Mouse (Mus musculus) brain, adult 2 months (tissue): ENCODE results near the gene Prss22.
"Not testable (repeated sequence)": the region's sequence is repeated elsewhere in the genome, so short reads cannot be mapped to it uniquely, and the experiment has no call there.

ENCODE experiments used
- DNase-seq: peaks from one replicate; pipeline ENCODE4 v3.0.0; 2011; ENCODE audit warnings: low read depth, low spot score

Gene Prss22

GRCm38 (mm10) chr17:23995421-23995820, 2.5 kb downstream of the Prss22 start:
- peak; percentile 45 for DNase-seq

DNA sequence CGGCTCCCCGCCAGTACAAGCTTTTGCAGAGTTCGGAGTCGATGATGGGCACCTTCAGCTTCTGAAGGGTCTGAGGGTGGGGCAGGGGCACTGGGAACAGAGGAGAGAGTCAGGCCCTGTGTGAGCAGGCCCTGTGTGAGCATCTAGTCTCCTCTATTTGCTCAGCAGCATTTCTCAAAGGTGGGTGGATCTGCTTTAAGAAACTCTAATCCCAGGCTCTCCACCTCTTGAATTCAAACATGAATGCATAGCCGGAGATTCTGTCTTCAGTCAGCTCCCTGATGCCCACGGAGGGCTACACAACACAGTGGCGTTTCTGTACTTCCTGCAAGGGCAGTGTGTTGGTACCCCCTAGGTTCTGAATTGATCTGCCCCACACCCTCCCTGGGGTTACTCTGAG, 3.2 kb downstream of the Prss22 start:
- DNase-seq = peak; percentile 49

DNA sequence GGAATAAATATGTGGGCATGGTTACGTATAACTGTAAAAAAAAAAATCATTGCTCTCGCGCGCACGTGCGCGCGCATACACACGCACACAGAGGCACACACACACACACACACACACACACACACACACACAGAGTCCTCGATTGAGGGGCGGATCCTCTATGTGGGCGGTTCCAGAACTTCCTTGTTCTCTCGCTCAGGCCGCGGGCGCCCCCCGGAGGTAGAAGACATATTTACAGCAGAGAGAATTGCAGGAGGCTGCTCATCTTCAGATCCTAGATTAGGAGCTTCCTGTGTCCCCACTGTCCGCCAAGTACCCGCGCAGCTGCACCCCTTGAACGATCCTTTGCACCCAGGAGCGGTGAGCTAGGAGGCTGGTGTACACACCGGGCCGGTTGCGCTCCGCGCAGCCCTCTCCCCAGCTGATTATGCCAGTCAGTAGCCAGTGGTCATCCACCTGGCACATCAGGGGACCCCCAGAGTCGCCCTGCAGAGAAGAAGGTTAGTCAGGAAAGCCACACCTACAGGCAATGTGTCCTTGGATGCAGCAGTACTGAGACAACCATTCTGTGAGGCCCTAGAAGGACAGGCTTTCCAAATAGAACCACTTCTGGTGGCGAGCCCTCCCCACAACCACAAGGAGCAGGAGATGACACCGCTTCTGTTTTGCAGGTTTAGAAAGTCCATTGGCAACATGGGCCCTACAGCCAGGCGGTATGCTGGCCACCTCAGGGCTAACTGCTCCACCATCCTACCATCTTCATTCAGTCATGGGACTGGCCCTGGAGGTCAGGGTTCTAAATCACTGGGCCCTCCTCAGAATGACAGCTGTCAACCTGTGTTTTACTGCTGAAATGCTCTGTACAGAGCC, 4.1 kb downstream of the Prss22 start:
- DNase-seq = peak; percentile 94

GRCm38 (mm10) chr17:23992789-23993553, 4.9 kb downstream of the Prss22 start:
- no peak for DNase-seq

DNA sequence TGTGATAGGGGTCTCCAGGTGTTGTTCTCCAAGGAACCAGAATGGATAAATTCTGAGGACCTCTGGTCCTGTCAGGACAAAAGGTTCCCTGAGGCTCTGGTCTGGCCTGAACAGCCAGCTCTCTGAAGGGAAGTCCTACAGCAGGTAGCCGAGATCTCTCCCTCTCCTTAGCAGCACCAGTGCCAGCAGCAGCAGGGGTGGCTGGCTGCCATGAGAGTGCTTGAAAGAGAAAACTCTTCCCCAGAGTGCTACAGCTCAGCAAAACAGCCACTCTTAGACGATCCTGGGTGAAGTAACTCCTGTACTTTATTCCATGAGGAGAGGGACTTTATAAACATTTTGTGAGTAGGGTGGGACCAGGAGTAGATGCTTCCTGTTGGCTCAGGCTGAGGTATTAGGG, 8.1 kb downstream of the Prss22 start:
- peak; percentile 35 for DNase-seq

GRCm38 (mm10) chr17:23984989-23985388, 12.9 kb downstream of the Prss22 start:
- no peak for DNase-seq

DNA sequence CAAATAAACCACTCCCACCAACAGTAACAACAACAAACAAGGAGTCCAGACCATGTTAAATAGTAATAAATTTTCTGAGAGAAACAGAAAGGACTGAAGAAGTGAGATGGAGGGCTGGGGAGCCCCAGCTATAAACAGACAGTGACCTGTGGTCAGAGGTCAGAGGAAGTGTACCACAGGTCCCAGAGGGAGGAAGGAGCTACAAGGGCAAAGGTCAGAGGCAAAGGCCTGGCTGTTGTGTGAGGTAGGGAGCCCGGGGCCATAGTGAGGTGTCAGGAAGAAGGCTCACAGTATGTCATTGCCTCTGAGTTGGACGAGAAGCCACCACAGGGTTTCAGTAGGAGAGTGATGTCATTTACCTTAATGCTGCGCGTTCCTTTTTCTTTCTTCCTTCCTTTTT, 15.0 kb downstream of the Prss22 start:
- no peak for DNase-seq

DNA sequence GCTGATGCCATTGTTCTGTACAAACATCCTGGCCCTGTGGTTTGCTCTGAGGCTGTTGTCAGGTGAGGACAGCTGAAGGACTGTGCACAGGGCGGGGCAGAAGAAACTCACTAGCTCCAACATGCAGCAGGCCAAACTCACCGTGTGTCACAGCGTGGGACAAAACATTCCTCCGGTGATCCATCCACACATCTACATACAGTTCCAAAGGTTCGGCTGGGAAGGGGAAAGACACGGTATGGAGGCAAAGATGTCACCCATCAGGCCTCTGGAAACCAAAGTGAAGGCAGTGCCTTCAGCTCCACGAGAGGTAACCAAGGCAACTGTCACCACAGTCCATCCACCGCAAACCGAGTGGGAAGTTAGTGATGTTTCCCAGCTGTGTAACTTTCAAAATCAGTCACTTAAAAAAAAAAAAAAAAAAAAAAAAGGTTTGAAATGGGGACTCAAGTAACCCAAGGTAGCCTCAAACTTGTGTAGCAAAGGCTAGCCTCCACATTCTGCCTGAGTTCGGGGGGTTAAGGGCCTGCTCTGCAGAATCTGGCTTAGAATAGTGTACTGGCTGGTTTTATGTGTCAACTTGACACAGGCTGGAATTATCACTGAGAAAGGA, 17.5 kb downstream of the Prss22 start, which contains the start of gene Prss30:
TSS of gene Prss30 (minus strand) at position 270 of the 613 bp plus-strand sequence.
- DNase-seq = peak; percentile 29

GRCm38 (mm10) chr17:23979471-23979870, 18.4 kb downstream of the Prss22 start:
- DNase-seq = peak; percentile 34

GRCm38 (mm10) chr17:23976665-23977064, 21.2 kb downstream of the Prss22 start:
- no peak for DNase-seq

- peak; percentile 25 for DNase-seq
These were observed 26.6 kb downstream of the Prss22 start for GRCm38 (mm10) chr17:23971315-23971714.

DNA sequence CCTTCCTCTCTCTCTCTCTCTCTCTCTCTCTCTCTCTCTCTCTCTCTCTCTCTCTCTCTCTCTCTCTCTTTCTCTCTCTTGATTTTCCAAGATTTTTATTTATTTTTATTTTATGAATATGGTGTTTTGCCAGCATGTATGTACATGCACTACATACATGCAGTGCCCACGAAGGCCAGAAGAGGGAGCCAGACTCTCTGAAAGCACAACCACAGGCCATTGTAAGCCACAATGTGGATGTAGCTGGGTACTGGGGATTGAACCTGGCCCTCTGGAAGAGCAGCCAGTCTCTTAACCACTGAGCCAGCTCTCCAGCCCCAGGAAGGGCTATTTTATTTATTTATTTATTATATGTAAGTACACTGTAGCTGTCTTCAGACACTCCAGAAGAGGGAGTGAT, 28.7 kb downstream of the Prss22 start:
- peak; percentile 83 for DNase-seq

DNA sequence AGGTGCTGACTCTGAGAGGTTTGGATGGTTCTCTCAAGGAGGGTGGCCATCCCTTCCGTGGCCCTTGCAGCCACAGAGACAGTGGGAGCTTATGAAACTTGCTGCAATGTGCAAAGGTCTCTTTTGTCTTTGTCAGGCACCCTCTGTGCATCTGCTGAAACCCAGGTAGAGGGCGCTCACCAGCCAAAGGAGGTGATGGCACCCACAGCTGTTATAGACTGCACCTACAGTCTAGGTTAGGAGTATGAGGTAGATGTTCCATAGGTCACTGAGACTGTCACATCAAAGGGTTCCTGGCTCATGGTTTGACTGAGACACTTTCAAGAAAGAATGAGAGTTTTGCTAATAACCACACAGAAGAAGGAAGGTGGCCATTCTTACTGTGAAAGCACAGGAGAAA, 29.1 kb downstream of the Prss22 start:
- no peak for DNase-seq

GRCm38 (mm10) chr17:23966658-23967401, 31.1 kb downstream of the Prss22 start:
- DNase-seq = no peak

GRCm38 (mm10) chr17:23965805-23966425, 32.0 kb downstream of the Prss22 start:
- DNase-seq = peak; percentile 58

DNA sequence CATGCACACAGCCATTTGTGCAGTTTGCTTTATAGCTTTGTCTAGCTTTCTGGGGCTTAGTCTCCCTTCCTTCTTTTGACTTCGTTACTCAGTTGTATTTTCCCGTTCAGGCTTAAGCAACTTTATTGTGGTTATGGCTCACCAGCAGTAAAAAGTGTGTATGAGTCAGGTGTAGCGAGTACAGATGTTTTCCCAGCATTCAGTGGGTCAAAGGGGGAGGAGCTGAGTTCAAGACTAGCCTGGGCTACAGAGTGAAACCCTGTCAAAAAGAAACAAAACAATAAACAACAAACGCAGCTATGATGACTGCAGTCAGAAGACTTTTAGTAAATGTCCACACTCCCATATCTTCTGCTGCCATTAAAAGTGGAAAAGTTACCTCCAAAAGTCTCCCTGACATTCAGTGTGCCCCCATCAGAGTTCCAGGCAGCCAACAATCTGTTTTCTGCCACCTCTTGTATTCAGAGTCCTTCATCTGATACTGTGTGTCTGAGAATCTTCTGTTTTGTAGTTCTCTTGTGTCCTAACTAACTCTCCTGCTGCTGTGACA, 36.3 kb downstream of the Prss22 start:
- no peak for DNase-seq

DNA sequence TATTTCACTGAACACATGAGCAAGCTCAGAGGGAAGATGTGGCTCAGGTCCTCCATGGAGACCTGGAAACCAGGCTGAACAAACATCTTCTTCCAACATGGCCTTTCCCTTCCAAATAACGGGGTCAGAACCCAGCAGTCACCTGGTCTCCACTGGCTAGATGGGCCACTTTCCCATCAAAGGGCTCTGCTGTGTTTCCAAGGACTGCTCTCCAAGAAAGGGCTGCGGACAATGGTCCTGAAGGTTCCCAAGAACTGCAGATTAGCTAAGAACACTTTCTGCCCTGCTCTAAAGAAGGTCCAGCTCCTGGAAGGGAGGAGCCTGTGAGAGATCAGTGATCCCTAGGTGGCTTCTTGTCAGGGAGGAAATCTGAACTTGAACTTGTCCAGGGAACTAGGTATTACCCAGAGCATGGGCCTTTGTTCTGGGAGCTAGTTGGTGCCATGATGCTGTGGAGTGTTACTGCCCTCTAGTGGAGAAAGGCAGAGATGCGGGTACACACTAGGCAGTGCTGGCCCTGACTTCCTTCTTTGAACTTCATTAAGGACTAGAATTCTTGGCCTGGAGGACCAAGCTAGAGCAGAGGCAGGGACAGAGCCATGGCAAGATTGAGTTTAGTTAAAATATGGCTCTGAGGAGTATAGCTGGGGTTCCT, 37.7 kb downstream of the Prss22 start:
- peak; percentile 87 for DNase-seq

DNA sequence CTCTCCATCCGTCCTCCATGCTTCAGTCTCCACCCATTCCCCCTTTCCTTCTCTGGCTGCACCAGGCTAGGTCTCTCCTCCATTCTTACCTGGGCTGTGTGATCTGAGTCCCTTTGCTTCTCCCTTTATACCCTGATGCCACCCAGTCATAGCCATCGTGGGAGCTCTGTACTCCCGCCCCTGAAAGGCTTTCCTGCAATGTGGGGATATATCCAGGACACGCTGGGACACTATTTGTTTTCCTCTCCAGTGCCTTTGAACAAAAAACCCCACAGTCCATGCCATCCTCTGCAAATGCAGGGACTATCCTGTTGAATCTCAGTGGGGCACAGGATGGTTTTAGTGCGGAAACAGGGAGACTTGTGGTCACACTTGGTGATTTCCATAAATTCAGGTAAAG, 42.7 kb downstream of the Prss22 start, which contains the start of gene Sbpl:
TSS of gene Sbpl (minus strand) at position 101 of the 400 bp plus-strand sequence.
- DNase-seq = no peak

DNA sequence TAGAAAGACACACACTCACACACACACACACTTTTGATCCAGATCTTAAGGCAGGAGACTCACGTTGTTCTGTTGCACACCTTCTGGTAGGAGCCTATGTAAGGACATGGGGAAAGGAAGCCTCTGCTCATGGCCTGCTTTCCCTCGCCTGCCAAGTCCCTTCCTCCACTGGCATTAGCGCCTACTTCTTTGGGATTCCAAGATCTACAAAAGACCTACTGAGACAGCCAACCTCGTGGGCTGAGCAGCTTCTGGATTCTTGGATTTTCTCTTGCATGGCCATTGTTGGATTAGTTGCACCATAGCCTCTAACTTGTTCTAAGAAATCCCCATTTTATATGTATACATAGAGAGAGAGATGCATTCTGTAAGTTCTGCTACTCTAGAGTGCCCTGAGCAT, 47.1 kb downstream of the Prss22 start:
- DNase-seq = not testable (repeated sequence)

DNA sequence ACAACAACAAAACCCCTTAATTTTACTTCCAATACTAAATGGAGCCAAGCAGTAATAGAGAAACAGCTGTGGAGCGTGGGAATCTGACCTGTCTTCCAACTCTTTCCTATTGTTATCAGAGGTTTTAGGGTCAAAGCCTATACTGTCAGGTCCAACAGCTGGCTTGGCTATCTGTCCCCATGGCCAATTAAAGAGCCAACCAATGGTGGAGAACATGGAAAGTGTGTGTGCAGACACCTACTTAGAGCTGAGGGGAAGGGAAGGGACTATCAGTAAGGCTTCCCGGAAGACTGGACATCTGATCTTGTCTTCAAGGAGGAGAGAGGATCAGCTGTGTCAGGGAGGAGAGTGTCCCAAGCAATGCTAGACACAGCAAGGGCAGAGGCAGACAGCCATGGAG, 48.8 kb downstream of the Prss22 start:
- DNase-seq = no peak
